Mouse (Mus musculus) cerebellum, adult (tissue): ENCODE measurements around the gene Gm43518.
A peak's percentile ranks its signal among the peaks of the same experiment; 100 is the strongest.

ENCODE experiments used
- ATAC-seq: cut with Nextera tagmentation; 2 replicates; pipeline ENCODE4 v1.9.2; 2017; ENCODE audit warnings: mild to moderate bottlenecking, moderate library complexity, mixed read lengths; ENCODE audit not compliant: insufficient number of reproducible peaks, low FRiP score, low TSS enrichment

The Gm43518 gene

GRCm38 (mm10) chr5:123932927-123933326, 5.7 kb downstream of the Gm43518 start:
- no peak for ATAC-seq

GRCm38 (mm10) chr5:123933556-123933955, 6.3 kb downstream of the Gm43518 start:
- ATAC-seq, result no peak

- no peak for ATAC-seq
Observed at GRCm38 (mm10) chr5:123933957-123934591, 6.9 kb downstream of the Gm43518 start.

- no peak for ATAC-seq
Observed at GRCm38 (mm10) chr5:123935931-123936330, 8.7 kb downstream of the Gm43518 start.

DNA sequence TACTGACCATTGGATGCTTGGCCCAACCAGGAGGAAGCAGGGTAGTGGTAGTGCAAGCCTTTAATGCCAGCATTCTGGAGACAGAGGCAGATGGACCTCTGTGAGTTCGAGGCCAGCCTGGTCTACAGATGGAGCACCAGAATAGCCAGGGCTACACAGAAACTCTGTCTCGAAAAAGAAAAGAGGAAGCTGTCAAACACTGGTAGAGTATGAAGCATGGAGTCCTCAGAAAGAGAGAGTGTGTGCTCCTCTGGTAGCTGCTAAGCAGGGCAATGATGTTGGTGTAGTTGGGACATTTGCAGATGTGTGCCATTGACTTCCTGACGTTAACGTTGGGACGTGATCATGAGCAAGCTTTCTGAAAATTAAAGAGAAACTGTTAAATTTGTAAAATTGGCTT, 11.3 kb downstream of the Gm43518 start:
- no peak for ATAC-seq

- ATAC-seq, result no peak
Observed at GRCm38 (mm10) chr5:123946546-123946945, 19.3 kb downstream of the Gm43518 start.

GRCm38 (mm10) chr5:123947041-123947761, 20.0 kb downstream of the Gm43518 start:
- no peak; the same call in 1 of the 2 replicates for ATAC-seq

DNA sequence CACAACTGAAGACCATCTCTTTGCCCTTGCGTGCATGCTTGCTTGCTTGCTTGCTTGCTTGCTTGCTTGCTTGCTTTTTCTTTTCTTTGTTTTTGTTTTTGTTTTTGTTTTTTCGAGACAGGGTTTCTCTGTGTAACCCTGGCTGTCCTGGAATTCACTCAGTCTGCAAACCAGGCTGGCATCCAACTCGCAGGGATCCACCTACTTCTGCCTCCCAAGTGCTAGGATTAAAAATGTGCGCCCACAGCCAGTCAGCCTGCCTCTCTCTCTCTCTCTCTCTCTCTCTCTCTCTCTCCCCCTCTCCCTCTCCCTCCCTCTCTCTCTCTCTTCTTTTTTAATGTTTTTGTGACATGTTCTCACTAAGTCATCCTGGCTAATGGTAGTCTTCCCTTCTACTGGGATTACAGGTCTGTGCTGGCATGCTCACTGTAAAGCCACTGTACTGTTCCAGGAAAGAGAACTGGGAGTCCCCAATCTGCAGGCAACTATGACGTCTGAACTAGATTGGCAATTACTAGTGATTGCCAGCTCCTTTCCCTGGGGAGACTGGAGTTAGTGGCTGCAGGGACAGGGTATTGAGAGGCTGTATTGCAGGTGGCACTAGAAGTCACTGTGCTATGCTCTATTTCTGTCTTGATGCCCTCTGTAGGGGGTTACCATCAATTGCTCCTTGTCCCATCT, 25.3 kb downstream of the Gm43518 start:
- ATAC-seq, result no peak

GRCm38 (mm10) chr5:123957213-123957612, 30.0 kb downstream of the Gm43518 start:
- no peak for ATAC-seq

DNA sequence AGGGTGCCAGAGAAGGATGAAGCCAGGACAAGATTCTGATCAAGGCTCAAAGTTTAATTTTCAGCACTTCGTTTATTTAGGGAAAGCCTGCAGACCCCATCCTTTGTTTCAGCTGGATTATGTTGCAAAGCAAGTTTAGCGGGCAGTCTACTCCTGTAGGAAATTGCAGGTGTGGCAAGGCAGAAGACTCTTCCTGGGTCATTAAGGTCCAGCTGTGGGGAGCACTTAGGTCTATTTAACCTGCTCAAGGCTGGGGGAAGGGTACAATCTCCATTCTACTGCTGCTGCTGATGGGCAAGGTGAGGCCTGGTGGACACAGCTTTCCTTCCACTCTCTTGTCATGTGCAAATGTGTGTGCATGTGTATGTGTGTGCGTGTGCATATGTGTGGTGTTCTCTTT, 31.8 kb downstream of the Gm43518 start:
- ATAC-seq, result no peak

GRCm38 (mm10) chr5:123960129-123960528, 32.9 kb downstream of the Gm43518 start:
- no peak for ATAC-seq

DNA sequence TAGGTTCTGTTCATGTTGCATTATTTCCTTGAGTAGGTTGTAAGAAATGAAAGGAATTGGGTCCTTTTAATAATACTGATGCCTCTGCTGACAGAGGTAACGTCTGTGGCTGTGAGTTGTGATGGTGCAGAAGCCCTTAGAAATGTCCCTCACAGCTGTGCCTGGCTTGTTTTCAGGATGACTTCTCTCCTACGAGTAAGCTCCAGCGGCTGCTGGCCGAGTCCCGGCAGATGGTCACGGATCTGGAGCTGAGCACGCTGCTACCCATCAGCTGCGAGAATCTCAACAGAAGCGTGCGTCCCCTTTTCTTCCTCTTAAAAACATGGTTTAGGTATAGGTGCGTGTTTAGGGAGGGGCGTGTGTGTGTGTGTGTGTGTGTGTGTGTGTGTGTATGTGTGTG, 33.8 kb downstream of the Gm43518 start:
- no peak for ATAC-seq

DNA sequence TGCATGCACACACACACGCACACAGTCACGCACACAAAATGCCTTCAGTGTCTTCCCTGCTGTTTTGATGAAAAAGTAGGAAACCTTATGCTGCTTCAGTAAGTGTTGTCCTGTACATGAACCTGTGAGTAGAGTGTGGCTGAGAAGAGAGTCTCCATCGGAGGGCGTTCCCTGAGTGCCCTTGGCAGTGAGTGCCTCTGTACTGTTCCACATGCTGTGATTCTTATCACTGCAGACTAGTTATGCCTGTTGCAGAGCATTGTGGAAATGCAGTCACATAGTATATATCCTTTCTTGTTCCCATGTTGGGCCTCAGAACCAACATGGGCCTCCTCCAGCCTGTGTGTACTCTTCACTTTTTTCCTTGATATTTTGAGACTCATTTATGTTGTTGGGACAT, 37.0 kb downstream of the Gm43518 start:
- ATAC-seq, result no peak

DNA sequence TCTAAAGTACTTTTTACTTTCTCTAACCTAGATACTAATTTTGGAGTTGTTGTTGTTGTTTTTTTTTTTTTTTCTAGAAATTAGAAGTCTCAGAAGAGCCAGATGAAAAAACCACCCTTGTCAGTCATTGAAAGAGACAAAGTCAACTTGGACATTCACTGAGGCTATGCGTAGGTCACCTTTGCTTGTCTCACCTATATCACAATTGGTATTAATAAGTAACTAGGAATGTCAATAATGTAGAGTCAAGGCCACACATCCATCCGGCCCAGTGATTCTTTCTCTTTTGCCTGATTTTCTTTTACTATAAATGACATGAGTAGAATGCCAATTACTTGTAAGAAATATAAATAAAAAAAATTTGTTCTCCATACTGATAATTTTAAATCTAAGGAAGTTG, 39.5 kb downstream of the Gm43518 start:
- ATAC-seq, result no peak

DNA sequence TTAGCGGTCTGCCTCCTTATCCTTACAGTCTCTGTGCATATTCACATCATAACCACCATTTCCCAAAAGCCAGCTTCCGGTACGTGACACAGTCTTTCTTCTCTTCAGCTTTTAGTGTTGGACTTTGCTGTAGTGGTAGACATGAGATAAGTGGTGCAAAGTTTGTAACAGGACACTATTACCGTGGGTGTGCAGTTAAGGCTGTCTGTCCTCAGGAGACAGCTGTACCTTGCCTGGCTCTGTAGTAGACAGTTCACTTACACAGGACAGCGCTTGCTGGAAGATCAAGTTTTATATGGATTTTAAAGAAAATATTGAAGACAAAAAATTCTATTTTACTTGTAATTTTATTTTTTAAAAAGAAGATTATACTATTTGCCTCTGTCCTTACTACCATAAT, 41.2 kb downstream of the Gm43518 start:
- no peak for ATAC-seq

DNA sequence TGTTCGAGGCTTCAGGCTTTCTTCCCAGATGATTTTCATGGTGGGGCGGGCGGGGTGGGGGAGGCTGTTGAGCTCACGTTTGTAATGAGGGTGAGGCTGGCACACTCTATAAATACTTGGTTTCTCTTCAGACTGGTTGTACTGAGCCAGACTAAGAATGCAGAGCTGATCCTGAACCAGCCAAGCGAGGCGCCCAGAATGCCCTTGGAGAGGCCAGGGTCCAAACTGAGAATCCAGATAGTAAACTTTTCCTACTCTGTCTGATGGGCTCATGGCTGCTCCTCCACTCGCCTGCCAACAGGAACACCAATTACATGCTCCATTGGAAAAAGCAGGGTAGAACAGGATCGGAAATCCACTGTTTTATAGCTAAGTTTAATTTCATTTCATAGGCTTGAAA, 42.0 kb downstream of the Gm43518 start:
- ATAC-seq, result no peak

DNA sequence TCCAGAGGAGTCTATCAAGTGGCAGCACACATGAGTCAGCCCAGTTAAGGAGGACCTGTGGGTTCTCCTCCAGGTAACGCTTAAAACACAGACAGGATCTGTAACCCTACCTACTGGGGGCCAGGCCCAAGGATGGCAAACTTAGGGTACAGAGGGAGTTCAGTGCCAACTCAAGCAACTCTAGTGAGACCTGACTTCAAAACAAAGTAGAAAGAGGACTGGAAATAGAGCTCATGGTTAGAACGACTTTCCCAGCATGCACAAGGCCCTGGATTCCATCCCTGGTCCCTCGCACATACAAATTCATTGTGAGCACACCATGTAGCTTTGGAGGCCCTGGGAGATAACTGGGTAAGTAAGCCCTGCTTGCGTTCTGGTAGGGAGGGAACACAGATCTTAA, 43.4 kb downstream of the Gm43518 start:
- no peak for ATAC-seq

DNA sequence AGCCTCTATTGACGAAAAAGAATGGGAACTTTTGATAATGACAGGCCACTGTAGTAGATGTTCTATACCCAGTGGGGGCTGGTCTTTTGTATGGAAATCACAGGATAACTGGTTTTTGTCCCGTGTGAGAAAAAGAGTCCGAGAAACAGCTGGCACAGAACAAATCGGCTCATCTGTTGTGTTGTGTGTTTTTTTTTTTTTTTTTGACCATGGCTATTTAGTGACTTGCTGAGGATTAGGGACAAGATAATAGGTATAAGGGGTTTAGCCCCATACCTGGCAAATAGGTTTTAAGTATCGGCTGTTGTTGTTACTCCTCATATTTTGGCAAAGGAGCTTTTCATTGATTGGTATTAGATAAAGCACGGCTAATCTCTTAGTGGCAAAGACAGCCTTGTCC, 45.2 kb downstream of the Gm43518 start:
- no peak for ATAC-seq

DNA sequence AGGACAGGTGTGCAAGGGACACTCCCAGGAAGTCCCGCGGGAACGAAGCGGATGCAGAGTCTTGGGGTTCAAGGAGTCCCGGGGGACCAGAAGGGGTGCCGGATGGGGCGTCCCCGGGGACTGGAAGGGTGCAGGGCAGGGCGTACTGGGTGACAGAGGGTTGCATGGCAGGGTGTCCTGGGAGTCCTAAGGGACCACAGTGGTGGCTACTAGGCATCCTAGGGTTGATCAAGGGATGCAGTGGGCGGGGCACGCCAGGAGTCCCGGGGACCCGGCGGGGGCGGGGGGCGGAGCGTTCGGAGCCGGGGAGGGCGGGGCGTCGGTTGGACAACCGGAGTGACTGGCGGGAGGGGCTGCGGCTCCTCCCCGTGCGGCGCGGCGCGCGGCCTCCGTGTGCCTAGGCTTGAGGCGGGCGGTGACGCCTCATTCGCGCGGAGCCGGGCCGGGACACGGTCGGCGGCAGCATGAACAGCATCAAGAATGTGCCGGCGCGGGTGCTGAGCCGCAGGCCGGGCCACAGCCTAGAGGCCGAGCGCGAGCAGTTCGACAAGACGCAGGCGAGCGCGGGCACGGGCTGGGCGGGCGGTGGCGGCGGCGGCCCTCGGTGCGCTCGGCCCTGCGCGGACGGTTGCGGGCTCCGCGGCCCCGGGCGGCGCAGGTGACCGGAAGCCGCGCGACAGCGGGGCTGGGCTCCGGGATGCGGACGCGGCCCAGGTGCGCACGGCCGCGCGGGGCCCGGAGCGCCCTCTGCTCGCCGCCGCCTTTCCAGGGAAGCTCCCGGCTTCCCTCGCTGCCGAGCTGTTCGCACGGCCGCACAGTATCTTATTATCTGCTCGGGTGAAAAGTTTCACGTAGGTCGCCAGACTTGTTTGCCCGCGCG, 46.3 kb downstream of the Gm43518 start, which contains the start of gene Hip1r:
Hip1r (plus strand) TSS at position 330 of the 880 bp plus-strand sequence.
- peak; percentile 65; the same call in 1 of the 2 replicates for ATAC-seq

- no peak for ATAC-seq
Observed at GRCm38 (mm10) chr5:123974179-123974485, 46.9 kb downstream of the Gm43518 start.
